Mouse (Mus musculus) adrenal gland, postnatal 36 days (tissue): ENCODE measurements around the gene Parp8. TPM values are rescaled to one million over a fixed set of nuclear protein-coding genes. Genes with fewer than 3 reads are reported as not detected.

Source experiments
- DNase-seq, 2 experiments: peaks; one replicate each; pipeline ENCODE4 v3.0.0; 2021; ENCODE audit warnings: mixed read lengths in 1 of 2
- total RNA-seq, 2 experiments: library from RNA; stranded (reverse); gene quantifications; 2 replicates each; pipeline ENCODE4 v1.2.3; 2021

The Parp8 gene
- total RNA-seq, 2 experiments from 2014 or later = 10.5 to 11.0 TPM

- no peak for DNase-seq
Measured at GRCm38 (mm10) chr13:117018676-117019075, 6.7 kb downstream of the Parp8 start.

DNA sequence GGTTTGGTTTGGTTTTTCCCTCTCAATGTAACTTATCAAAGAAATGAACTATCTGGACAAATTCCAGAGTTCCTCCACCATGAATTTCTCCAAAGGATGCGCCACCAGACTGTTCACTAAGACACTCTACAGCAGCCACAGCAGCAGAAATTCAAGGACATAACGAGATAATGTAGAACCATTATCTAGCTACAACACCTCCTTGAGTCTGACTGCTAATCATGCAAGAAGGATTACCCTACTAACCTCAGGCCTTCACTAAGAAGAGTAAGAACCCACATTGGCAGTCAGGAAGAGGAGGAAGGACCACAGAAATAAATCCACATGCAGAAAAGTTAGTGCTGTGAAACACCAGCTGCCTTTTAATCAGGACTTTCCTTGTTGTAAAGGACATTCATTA lies 11.8 kb downstream of the Parp8 start:
- DNase-seq = no peak

GRCm38 (mm10) chr13:117012031-117012430 lies 13.3 kb downstream of the Parp8 start:
- no peak for DNase-seq

- DNase-seq = no peak
Measured at GRCm38 (mm10) chr13:117010143-117010542, 15.2 kb downstream of the Parp8 start.

- DNase-seq = no peak
Measured at GRCm38 (mm10) chr13:117008021-117009015, 17.0 kb downstream of the Parp8 start.

- DNase-seq = no peak
Measured at GRCm38 (mm10) chr13:117007566-117007965, 17.8 kb downstream of the Parp8 start.

- no peak for DNase-seq
Measured at GRCm38 (mm10) chr13:117006638-117007037, 18.7 kb downstream of the Parp8 start.

DNA sequence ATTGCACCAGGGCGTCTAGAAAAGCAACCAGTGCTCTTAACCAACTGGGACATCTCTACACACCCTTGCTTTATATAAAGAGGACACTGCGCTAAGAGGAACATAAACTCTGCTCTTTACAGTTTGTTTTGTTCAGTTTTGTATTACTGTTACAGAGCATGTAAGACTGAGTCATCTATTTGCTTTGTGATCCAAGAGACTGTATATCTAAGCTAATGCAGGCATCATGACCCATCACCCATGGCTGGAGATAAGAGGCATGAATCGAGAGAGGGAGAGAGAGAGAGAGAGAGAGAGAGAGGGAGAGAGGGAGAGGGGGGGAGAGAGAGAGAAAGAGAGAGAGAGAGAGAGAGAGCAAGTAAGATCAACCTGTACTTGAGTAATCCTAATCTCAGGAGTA lies 24.8 kb downstream of the Parp8 start:
- no peak for DNase-seq

DNA sequence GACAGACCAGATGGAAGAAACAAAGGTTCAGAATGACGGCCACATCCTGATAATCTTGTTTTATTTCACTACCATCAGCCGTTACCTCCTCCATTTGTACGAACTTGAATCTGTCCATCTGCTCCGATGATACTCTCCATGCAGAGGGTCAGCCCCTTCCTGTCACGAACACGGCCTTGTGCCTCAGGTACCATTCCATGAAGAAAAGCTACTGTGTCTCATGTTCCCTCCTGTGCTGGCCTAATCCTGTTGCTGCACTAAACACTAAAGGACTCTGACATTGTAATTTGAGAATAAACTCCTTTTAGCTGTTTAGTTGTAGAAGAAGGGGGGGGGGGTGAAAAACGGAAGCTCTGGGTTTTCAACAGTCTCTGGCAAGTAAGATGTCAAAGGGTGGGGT lies 33.8 kb downstream of the Parp8 start:
- DNase-seq = no peak

- DNase-seq = no peak
Measured at GRCm38 (mm10) chr13:116990327-116990726, 35.0 kb downstream of the Parp8 start.

GRCm38 (mm10) chr13:116988706-116989105 lies 36.6 kb downstream of the Parp8 start:
- no peak for DNase-seq

- DNase-seq = no peak
Measured at GRCm38 (mm10) chr13:116988208-116988607, 37.1 kb downstream of the Parp8 start.

DNA sequence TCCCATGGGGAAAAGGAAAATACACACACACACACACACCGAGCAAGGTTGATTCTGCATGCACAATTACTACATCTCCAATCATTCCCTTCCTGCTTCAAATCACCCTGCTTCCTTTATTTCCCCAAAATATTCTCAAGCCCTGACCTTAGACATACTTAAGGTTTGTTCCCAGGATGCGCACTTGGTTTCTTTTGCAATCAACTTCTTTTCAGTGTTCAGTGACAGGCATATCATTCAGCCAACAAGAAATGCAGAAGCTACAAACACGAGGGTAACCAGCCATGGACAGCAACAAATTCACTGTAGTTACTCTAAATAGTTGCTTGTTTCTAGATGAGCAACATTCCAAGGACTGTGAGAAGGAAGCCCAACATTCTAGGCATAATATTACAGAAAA lies 38.1 kb downstream of the Parp8 start:
- DNase-seq = no peak

- no peak for DNase-seq
Measured at GRCm38 (mm10) chr13:116986658-116987057, 38.7 kb downstream of the Parp8 start.

DNA sequence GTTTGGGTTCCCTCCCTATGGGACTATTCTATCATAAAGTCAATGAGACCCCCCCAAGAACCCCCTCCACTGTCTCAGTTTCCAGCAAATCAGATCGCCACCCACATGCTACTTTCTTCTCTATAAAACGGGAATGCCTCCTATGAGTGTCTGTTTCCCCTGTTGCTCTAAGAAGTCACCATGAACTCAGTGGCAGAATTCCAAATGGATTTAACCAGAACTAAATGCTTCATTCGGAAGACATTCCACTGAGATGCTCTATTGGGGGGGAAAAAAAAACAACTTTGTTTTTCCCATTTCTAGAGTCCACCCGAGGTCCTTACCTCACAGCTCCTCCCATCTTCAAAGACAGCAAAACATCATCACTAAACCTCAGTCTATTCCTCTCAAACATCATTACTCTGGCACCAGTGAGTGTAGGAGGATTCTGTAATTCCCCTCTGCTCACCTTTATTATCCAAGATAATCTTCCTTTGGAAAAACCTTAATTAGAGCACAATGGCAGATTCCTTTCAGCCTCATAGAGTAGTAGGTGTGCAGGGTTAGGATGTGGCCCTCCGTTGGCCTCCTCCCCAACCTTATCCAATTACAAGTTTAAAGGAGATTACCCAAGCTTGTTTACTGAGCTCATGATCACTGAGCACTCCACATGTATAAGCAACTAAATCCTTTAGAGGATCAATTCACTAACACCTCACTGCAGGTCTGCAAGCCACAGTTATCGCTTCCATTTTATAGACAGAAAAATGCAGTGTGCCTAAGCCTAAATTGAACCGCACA lies 51.1 kb downstream of the Parp8 start:
- no peak for DNase-seq

DNA sequence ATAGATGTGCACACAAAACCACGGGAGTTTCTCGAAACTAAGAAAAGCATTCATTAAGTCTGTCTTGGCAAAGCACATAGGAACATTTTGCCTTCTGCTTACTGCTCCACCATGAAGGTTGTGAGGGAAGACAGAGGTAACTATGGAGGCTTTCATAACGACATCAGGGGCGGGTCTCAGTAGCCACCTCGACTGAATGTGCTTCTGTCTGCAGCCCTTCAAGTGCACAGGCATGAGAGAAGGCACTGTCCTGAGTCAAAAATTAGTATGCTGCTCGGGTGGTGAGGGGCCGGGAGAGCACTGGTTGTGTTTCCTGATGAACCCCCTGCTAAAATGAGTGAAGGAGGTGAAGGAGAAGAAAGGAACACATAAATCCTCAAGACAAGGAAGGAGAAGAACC lies 51.8 kb downstream of the Parp8 start:
- DNase-seq = no peak

- DNase-seq = no peak
Measured at GRCm38 (mm10) chr13:116972036-116972611, 53.2 kb downstream of the Parp8 start.

DNA sequence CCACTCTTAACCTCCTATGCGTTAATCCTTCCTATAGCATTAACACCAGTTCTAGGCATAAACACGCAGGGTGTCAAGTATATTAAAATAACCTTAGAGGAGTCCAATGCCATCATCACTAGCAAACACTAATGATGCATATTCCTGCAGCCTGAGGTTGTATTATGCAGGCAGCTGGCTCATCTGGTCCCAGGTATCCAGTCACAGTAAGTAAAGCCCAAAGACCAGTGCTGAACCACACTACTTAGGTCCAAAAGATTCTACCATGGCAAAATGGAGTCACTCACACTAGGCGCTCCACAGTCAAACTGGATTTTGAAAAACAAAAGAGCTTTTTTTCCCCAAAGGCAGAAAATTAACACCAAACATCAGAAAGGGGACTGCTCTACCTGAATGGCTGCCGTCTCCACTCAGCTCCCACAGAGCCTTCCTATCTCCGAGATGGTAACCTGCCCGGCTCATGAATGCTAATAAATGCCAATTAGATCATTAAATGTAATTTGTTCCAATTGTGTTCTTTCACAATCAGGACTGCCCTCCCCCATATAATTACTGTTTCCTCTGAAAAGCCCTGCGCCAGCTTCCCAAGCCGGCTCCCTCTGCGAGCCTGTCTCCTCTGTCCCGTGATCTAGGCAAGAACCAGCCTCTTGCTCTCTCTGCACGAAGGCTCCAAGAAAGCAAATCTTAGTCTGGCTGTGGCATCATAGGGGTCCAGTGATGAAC lies 54.5 kb downstream of the Parp8 start:
- DNase-seq = no peak

GRCm38 (mm10) chr13:116969650-116970049 lies 55.7 kb downstream of the Parp8 start:
- no peak for DNase-seq

DNA sequence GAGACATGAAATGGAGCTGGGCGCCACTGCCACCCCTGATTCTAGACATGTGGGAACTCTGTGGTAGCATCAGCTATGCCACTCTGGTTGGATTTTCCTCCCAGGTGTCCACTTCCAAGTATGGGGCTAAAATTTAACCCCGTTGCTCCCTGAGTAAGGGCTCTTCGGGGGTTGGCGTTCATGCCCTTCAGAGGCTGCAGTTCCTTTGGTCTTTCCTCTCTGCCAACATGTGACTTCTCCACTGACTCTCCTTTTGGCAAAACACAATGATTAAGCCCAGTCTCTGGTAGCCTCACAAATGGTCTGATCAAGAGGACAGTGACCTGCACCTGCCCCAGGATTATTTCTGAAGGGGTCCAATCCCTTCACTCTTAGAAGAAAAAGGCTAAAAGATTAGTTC lies 56.4 kb downstream of the Parp8 start:
- no peak for DNase-seq

DNA sequence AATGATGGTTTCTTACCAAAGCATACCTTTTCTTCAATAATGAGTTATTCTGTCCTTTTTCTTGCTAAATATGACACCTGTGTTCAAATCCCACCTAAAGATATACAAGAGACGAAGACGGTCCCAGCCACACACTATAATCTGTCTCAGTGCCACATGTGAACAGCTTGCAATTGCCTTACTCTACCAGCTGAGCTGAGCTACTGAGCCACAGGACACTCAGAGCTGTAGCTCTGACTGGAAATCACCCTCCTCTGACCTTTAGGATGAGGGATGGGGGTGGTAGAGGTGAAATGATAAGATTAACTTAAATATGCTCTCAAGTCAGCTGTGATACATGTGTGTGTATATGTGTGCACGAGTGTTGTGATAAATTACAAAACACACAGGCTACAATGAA lies 57.9 kb downstream of the Parp8 start:
- no peak for DNase-seq
